ENCODE assay signal across 22 mouse cellular contexts in genomic region chr11:66535156-66535555, GRCm38 (mm10). TPM values are rescaled to one million over a fixed set of nuclear protein-coding genes. Genes with fewer than 3 reads are reported as not detected.
A peak's percentile ranks its signal among the peaks of the same experiment; 100 is the strongest.
DNase-seq lines count a peak whose midpoint lies in the region; ATAC-seq and TF ChIP-seq lines count a peak whose summit lies in the region.
"Had no signal": no experiment of that assay in that cellular context is flagged by ENCODE, and none has a peak within 500 bp of the region (broad histone marks: within the 10 kb centered on the region; RNA-seq: fewer than 3 reads in every experiment).

No protein-coding gene starts in this region.

- H3K36me3 ChIP-seq in kidney, embryonic 15.5 days: no peaks in the 10 kb centered on the region
- no peaks in the 10 kb centered on the region for H3K36me3 ChIP-seq in midbrain, embryonic 11.5 days (ENCODE audit: control insufficient read depth, insufficient read depth, low read length)
- H3K36me3 ChIP-seq: heart, embryonic 13.5 days; hindbrain, embryonic 12.5 days had no signal

- 66% methylated on average over 4 of the region's 4 CpGs for WGBS in kidney, embryonic 15.5 days
- 89% methylated on average over 4 of the region's 4 CpGs for WGBS in midbrain, embryonic 11.5 days

- H3K9me3 ChIP-seq in kidney, embryonic 15.5 days (replicated peaks): no peaks in the 10 kb centered on the region
- no peaks in the 10 kb centered on the region for H3K9me3 ChIP-seq in midbrain, embryonic 11.5 days (ENCODE audit: control insufficient read depth, low read length)
- H3K9me3 ChIP-seq: heart, embryonic 13.5 days; hindbrain, embryonic 12.5 days had no signal

- ATAC-seq in kidney, embryonic 15.5 days (replicated peaks; ENCODE audit: low FRiP score): no peak
- no peak for ATAC-seq in midbrain, embryonic 11.5 days (ENCODE audit: low FRiP score)
- ATAC-seq: forebrain, embryonic 16.5 days; hindbrain, embryonic 16.5 days; inflammation-experienced regulatory T-cells, adult 6 months; intestine, postnatal 0 days had no signal

- intact Hi-C loops in gastrocnemius, adult 2 months (cut with DNase I): no loop called here

- H3K27me3 ChIP-seq in kidney, embryonic 15.5 days: peaks cover 2% of the 10 kb centered on the region
- H3K27me3 ChIP-seq in midbrain, embryonic 11.5 days (ENCODE audit: control insufficient read depth, insufficient read depth, low read length): no peaks in the 10 kb centered on the region

- H3K9ac ChIP-seq in kidney, embryonic 15.5 days: no peak overlapping the region
- no peak overlapping the region for H3K9ac ChIP-seq in midbrain, embryonic 11.5 days (ENCODE audit: low read length)
- H3K9ac ChIP-seq: heart, embryonic 13.5 days; hindbrain, embryonic 12.5 days had no signal

- no peak overlapping the region for H3K27ac ChIP-seq in gastrocnemius, adult 2 months
- H3K27ac ChIP-seq in kidney, embryonic 15.5 days: no peak overlapping the region
- H3K27ac ChIP-seq in midbrain, embryonic 11.5 days (ENCODE audit: low read depth, low read length): no peak overlapping the region
- H3K27ac ChIP-seq: heart, embryonic 13.5 days; hindbrain, embryonic 12.5 days had no signal

- peak; percentile 33 for DNase-seq in adrenal gland, adult 2 months
- no peak for DNase-seq in adrenal gland, postnatal 4 days (ENCODE audit: low spot score in 2 of 2)
- DNase-seq in gastrocnemius, adult 2 months: peak; percentile 30
- DNase-seq in gastrocnemius, postnatal 4 days (ENCODE audit: low spot score in 2 of 2): no peak
- peak; percentile 20 for DNase-seq in adrenal gland, postnatal 25 days
- peak; percentile 80 for DNase-seq in retina, postnatal 1 day
- no peak for DNase-seq in midbrain, embryonic 11.5 days (ENCODE audit: low spot score, missing footprints)
- DNase-seq: cerebellum, adult 11-12 months; cerebellum, adult 9-10 months; gastrocnemius, postnatal 25 days; heart, adult 11 months; heart, postnatal 36 days; kidney, adult 9 months had no signal

- no peak for TF ChIP-seq CTCF in gastrocnemius, adult 2 months (IDR thresholded peaks at IDR 0.05)

- H3K4me1 ChIP-seq in kidney, embryonic 15.5 days: no peaks in the 10 kb centered on the region
- H3K4me1 ChIP-seq in midbrain, embryonic 11.5 days (ENCODE audit: control insufficient read depth, insufficient read depth, low read length): no peaks in the 10 kb centered on the region
- H3K4me1 ChIP-seq: heart, embryonic 13.5 days; hindbrain, embryonic 12.5 days had no signal

- no peak overlapping the region for H3K4me3 ChIP-seq in gastrocnemius, adult 2 months
- no peak overlapping the region for H3K4me3 ChIP-seq in kidney, embryonic 15.5 days (replicated peaks)
- H3K4me3 ChIP-seq in midbrain, embryonic 11.5 days (ENCODE audit: low read depth, low read length): no peak overlapping the region
- H3K4me3 ChIP-seq: heart, embryonic 13.5 days; hindbrain, embryonic 12.5 days had no signal

- no peak overlapping the region for H3K4me2 ChIP-seq in kidney, embryonic 15.5 days
- no peak overlapping the region for H3K4me2 ChIP-seq in midbrain, embryonic 11.5 days
- H3K4me2 ChIP-seq: heart, embryonic 13.5 days; hindbrain, embryonic 12.5 days had no signal

RNA-seq across cellular contexts. Expression of gene Shisa6, which starts 9.4 kb away (rescaled TPM):
- under 1 TPM; 0.63 to 0.97 TPM for total RNA-seq in adrenal gland, adult 2 months (2021)
- polyA plus RNA-seq in adrenal gland, adult 2 months (2012; rRNA removed): 0.10 and 0.30 TPM in 2 replicates
- total RNA-seq in adrenal gland, postnatal 4 days (2021): under 1 TPM; 0.31 to 0.45 TPM
- under 1 TPM in 1 of 2 experiments, not detected in 1; 0.05 TPM for total RNA-seq in gastrocnemius, adult 2 months (2021)
- under 1 TPM; 0.52 to 0.91 TPM for total RNA-seq in gastrocnemius, postnatal 4 days (2021)
- 0.14 and 0.58 TPM in 2 replicates for total RNA-seq in adrenal gland, postnatal 25 days (2021)
- 0.09 and 0.27 TPM in 2 replicates for polyA plus RNA-seq in kidney, embryonic 15.5 days (2015; fragmentation: Nextera tagmentation; extraction: Ambion mirVana)
- polyA plus RNA-seq in midbrain, embryonic 11.5 days (2014; fragmentation: Nextera tagmentation; extraction: Ambion mirVana): 0.57 and 1.4 TPM in 2 replicates
- total RNA-seq: MEL had no signal
- polyA plus RNA-seq: C2C12; inflammation-experienced regulatory T-cells, adult 6 months had no signal

Comparison
In these comparisons a context has a peak if more than half of its experiments do, and no peak if none do; other contexts are left out.
1. DNase-seq: peak in adrenal gland, adult 2 months (single experiment), gastrocnemius, adult 2 months (single experiment), adrenal gland, postnatal 25 days (single experiment) and retina, postnatal 1 day (single experiment); none in adrenal gland, postnatal 4 days (0 of 2), gastrocnemius, postnatal 4 days (0 of 2) and midbrain, embryonic 11.5 days (single experiment).